In the genomic region with DNA sequence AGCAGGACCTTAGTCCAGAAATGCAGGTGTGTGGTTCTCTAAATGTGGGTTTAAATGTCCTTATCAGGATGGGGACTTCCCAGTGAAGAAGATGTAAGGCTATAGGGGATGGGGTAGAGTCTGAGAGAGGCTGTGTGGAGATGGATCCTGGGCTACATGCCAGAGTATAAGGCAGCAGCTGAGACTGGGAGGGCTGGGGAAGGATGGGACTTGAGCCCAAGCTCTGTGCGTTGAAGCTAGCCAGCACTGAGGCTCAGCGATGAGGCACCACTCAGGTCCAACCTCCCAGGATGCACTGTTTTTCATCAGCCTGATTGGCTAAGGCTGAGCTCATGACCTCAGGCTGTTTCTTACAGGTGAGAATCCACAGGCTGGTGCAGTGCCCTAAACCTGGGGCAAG, we compare ENCODE assay signal across 31 mouse cellular contexts. TPM values are rescaled to one million over a fixed set of nuclear protein-coding genes. Genes with fewer than 3 reads are reported as not detected.
"Had no signal": no experiment of that assay in that cellular context is flagged by ENCODE, and none has a peak within 500 bp of the region (broad histone marks: within the 10 kb centered on the region; RNA-seq: fewer than 3 reads in every experiment).

No protein-coding gene starts in this region.

- H3K27ac ChIP-seq: gastrocnemius, adult 2 months; heart, adult 2 months; heart, embryonic 13.5 days; heart, embryonic 15.5 days; hindbrain, embryonic 10.5 days; hindbrain, embryonic 12.5 days; hindbrain, embryonic 14.5 days; intestine, embryonic 15.5 days; kidney, postnatal 0 days; limb, embryonic 13.5 days; limb, embryonic 15.5 days; liver, embryonic 12.5 days had no signal

- ATAC-seq: hindbrain, embryonic 16.5 days; inflammation-experienced regulatory T-cells, adult 6 months; intestine, embryonic 15.5 days; intestine, postnatal 0 days; liver, embryonic 12.5 days had no signal

- H3K36me3 ChIP-seq: heart, embryonic 13.5 days; heart, embryonic 15.5 days; hindbrain, embryonic 10.5 days; hindbrain, embryonic 12.5 days; intestine, embryonic 15.5 days; limb, embryonic 13.5 days; limb, embryonic 15.5 days; liver, embryonic 12.5 days had no signal

- H3K9ac ChIP-seq: heart, embryonic 13.5 days; heart, embryonic 15.5 days; hindbrain, embryonic 12.5 days; hindbrain, embryonic 14.5 days; intestine, embryonic 15.5 days; limb, embryonic 13.5 days; limb, embryonic 15.5 days; liver, embryonic 12.5 days had no signal

- H3K9me3 ChIP-seq: heart, embryonic 13.5 days; heart, embryonic 15.5 days; hindbrain, embryonic 10.5 days; hindbrain, embryonic 12.5 days; intestine, embryonic 15.5 days; limb, embryonic 13.5 days; limb, embryonic 15.5 days; liver, embryonic 12.5 days had no signal

- DNase-seq: gastrocnemius, adult 2 months; gastrocnemius, postnatal 10 days; gastrocnemius, postnatal 25 days; heart, adult 2 months; heart, postnatal 4 days; kidney, adult 18-20 months; kidney, adult 8-10 months; kidney, postnatal 14 days; kidney, postnatal 36 days; layer of hippocampus, adult 9-11 months; layer of hippocampus, postnatal 36 days; left cerebral cortex, postnatal 4 days had no signal

- H3K4me3 ChIP-seq: gastrocnemius, adult 2 months; heart, adult 2 months; heart, embryonic 13.5 days; heart, embryonic 15.5 days; hindbrain, embryonic 10.5 days; hindbrain, embryonic 12.5 days; intestine, embryonic 15.5 days; limb, embryonic 13.5 days; limb, embryonic 15.5 days; liver, embryonic 12.5 days had no signal

- H3K4me1 ChIP-seq: heart, embryonic 13.5 days; heart, embryonic 15.5 days; hindbrain, embryonic 10.5 days; hindbrain, embryonic 12.5 days; intestine, embryonic 15.5 days; limb, embryonic 13.5 days; limb, embryonic 15.5 days; liver, embryonic 12.5 days had no signal

- H3K27me3 ChIP-seq: heart, embryonic 13.5 days; heart, embryonic 15.5 days; hindbrain, embryonic 12.5 days; intestine, embryonic 15.5 days; limb, embryonic 13.5 days; limb, embryonic 15.5 days; liver, embryonic 12.5 days had no signal

- H3K4me2 ChIP-seq: heart, embryonic 13.5 days; heart, embryonic 15.5 days; hindbrain, embryonic 12.5 days; hindbrain, embryonic 14.5 days; intestine, embryonic 15.5 days; limb, embryonic 13.5 days; limb, embryonic 15.5 days; liver, embryonic 12.5 days had no signal

RNA-seq across cellular contexts. Expression of a gene that starts 29.3 kb away (rescaled TPM):
- polyA plus RNA-seq: frontal cortex, adult 2 months; heart, adult 2 months; heart, embryonic 13.5 days; heart, embryonic 15.5 days; heart, postnatal 0 days; hindbrain, embryonic 10.5 days; hindbrain, embryonic 12.5 days; hindbrain, embryonic 14.5 days; hindbrain, embryonic 16.5 days; inflammation-experienced regulatory T-cells, adult 6 months; intestine, embryonic 15.5 days; intestine, postnatal 0 days; kidney, embryonic 14.5 days; kidney, postnatal 0 days; large intestine, adult 2 months; limb, embryonic 11.5 days; limb, embryonic 13.5 days; limb, embryonic 15.5 days; liver, adult 2 months; liver, embryonic 12.5 days had no signal
